Mouse (Mus musculus): ENCODE results near the gene Duoxa1.
A peak's percentile ranks its signal among the peaks of the same experiment; 100 is the strongest.
"Not testable (repeated sequence)": the region's sequence is repeated elsewhere in the genome, so short reads cannot be mapped to it uniquely, and the experiment has no call there.

The Duoxa1 gene

DNA sequence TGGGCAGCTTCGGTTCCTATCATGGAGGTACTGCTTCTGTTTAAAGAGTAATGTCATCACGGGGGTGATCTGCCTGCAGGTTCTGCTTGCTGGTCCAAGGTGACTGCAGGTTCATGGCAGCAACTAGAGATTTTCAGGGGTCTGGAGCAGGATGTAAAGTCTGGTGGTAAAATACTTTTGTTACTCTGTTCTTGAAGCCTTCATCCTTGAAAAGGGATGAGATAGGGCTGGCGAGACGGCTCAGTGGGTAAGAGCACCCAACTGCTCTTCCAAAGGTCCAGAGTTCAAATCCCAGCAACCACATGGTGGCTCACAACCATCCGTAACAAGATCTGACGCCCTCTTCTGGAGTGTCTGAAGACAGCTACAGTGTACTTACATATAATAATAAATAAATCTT lies 16.8 kb upstream of the Duoxa1 start:
- not testable (repeated sequence) for DNase-seq (ENCODE audit: low spot score in 2 of 2)

DNA sequence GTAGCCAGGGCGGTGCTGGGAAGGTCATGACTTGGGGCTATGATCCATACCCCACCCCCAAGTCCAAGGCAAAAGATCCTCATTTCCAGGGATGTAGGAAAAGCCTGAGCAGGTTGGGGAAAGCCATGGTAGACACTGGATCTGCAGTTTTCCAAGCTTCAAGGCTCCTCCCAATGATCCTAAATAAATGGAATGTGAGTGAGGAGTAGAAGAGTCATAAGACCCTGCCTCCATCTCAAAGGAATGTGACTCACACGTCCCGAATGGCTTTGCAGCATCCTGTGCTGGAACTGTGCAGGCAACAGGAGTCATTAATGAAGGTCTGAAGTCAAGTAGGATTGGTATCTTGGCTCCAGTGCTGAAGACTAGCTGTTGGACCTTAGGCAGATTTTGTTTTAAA lies 14.5 kb upstream of the Duoxa1 start:
- DNase-seq (ENCODE audit: low spot score in 2 of 2) = no peak

GRCm38 (mm10) chr2:122325361-122325760 lies 11.8 kb upstream of the Duoxa1 start:
- DNase-seq (ENCODE audit: low spot score in 2 of 2) = no peak

GRCm38 (mm10) chr2:122324586-122324985 lies 11.1 kb upstream of the Duoxa1 start:
- DNase-seq (ENCODE audit: low spot score in 2 of 2) = no peak

- DNase-seq (ENCODE audit: low spot score in 2 of 2) = no peak
Observed at GRCm38 (mm10) chr2:122323960-122324359, 10.4 kb upstream of the Duoxa1 start.

GRCm38 (mm10) chr2:122317384-122317783 lies 3.9 kb upstream of the Duoxa1 start:
- no peak for DNase-seq (ENCODE audit: low spot score in 2 of 2)

- DNase-seq (ENCODE audit: low spot score in 2 of 2) = no peak
Observed at GRCm38 (mm10) chr2:122315372-122315771, 1.8 kb upstream of the Duoxa1 start, which contains the start of gene Duox1. Gene Duox1 (plus strand): TSS chr2:122315672.

DNA sequence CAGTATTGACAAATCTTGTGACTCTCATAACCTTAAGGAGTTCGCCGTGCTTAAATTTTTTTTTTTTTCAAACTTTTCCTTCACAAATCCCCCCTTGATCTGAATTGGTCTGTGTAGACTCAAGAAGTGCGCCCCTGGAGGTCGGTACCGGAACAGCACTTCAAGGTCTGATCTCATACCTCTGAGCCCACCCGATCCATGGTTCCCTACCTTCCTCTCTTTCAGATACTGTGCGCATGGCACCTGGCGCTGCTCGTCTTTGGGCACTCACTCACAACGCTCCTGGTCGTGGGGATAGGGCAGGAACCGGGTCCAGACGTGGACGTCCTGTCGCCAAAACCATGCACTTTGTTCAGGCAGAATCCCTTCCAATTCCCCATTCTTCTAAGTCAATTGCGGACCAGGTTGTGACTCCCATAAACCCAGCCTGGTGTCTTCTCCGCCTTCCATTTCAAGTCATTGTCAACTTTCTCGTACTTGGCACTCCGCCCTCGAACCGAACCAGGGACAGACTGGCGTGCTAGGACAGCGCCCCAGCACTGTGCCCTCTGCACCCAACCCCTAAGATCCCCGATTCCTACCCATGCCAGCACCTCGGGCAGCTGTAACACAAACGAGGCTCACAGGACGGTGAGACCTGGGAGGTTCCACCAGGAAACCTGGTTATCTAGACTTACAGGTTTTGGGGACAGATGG lies 660 bp downstream of the Duoxa1 start:
- DNase-seq (ENCODE audit: low spot score in 2 of 2) = peak; percentile 66 to 69

GRCm38 (mm10) chr2:122311561-122311960 lies 2.0 kb downstream of the Duoxa1 start:
- DNase-seq (ENCODE audit: low spot score in 2 of 2) = no peak

- DNase-seq (ENCODE audit: low spot score in 2 of 2) = no peak
Observed at GRCm38 (mm10) chr2:122309647-122310046, 3.9 kb downstream of the Duoxa1 start.

DNA sequence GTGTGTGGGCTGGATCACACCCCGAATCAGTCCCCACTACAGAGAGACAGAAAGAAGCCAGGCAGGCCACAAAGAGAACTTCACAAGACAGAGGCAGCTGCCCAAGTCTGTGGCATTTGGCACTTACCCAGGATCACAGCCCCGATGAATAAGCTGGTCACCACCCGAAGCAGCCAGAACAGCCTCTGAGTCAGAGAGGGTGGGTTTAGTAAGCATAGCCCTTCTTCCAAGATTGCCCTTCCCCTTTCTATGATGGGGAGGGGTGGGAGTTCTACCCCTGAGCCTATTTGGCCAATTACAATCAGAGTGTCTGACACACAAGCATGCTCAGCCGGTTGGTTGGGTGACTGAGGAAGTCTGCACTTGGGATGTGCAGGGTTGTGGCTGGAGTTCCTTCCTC lies 7.3 kb downstream of the Duoxa1 start:
- peak; percentile 65 to 66 for DNase-seq (ENCODE audit: low spot score in 2 of 2)

GRCm38 (mm10) chr2:122305097-122305892 lies 8.2 kb downstream of the Duoxa1 start:
- DNase-seq (ENCODE audit: low spot score in 2 of 2) = no peak

DNA sequence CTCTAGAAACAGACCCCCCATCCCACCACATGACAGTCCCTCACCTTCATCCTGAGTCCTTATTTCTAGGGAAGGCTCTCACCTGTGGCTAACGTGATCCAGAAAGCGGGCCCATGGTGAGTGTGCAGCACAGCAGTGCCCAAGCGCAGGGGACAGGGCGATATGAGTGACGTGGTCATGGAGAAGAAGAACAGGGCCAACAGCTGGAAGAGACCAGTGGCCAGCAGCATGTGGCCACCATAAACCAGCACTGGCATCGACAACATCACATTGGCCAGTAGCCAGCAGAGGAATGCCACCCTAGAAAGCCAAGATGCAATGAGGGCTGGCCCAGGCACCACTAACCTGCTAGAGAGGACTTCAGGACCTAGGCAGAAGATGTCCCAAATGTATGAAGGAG lies 9.0 kb downstream of the Duoxa1 start:
- DNase-seq (ENCODE audit: low spot score in 2 of 2) = no peak

- DNase-seq (ENCODE audit: low spot score in 2 of 2) = peak; percentile 53 to 56
Observed at GRCm38 (mm10) chr2:122302574-122303241, 10.8 kb downstream of the Duoxa1 start.

- no peak for DNase-seq (ENCODE audit: low spot score in 2 of 2)
Observed at GRCm38 (mm10) chr2:122301921-122302573, 11.5 kb downstream of the Duoxa1 start.

GRCm38 (mm10) chr2:122301081-122301920 lies 12.2 kb downstream of the Duoxa1 start:
- DNase-seq (ENCODE audit: low spot score in 2 of 2) = peak in 1 of 2 experiments; percentile 21

DNA sequence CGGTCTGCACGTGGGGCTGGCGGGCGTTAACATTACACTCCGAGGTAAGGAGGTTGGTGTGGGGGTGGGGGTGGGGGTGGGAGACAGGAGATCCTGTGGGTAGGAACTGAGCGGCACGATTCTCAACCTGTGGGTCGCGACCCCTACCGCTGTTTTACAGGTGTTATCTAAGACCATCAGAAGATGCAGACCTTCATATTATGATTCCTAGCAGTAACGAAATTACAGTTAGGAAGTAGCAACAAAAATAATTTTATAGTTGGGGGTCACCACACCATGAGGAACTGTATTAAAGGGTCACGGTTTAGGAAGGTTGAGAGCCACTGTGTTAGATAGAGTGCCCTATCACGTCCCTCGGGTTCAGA lies 12.9 kb downstream of the Duoxa1 start:
- DNase-seq (ENCODE audit: low spot score in 2 of 2) = no peak

DNA sequence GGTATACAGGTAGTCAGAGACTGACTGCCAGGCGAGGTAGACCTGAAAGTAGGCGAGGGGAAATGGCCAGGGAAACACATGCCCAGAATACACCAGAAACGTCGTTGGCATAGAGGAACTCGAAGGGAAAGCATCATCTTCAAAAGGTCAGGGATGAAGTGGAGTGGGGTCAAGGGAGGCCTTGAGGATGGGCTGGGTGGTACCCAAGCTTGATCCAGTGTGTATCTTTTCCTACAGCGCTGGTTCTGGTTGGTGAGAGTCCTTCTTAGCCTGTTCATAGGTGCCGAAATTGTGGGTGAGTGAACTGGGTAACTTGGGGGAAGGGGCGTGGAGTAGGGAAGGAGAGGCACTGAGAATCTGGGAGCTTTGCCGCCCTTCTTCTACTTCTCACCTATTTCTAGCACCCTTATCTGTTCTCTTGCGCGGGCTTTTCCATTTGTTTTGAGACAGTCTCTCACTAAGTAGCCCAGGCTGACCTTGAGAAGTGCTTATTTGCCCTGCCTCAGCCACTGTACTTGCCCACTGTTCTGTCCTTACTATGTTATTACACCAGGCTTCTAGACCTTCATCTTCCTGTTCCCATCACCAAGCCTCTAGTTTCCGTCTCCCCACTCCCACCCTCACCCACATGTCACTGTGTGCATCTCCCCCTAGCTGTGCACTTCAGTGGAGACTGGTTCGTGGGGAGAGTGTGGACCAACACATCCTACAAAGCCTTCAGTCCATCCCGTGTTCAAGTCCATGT lies 13.4 kb downstream of the Duoxa1 start:
- DNase-seq (ENCODE audit: low spot score in 2 of 2) = no peak

GRCm38 (mm10) chr2:122298596-122299490 lies 14.7 kb downstream of the Duoxa1 start, which contains the start of gene Duoxa2:
Gene Duoxa2 (plus strand): TSS chr2:122298900.
- DNase-seq (ENCODE audit: low spot score in 2 of 2) = no peak

Data from urinary bladder, postnatal 36 days (tissue).